Mouse (Mus musculus) neural tube, embryonic 14.5 days (tissue): Measurements from ENCODE around the gene Tnfrsf18. TPM values are rescaled to one million over a fixed set of nuclear protein-coding genes. Genes with fewer than 3 reads are reported as not detected.

Experiments used
- ATAC-seq: fragments of 200-750 bp; cut with Nextera tagmentation; 2 replicates; pipeline ENCODE4 v1.8.0; 2017; ENCODE audit warnings: low read depth, mild to moderate bottlenecking, moderate TSS enrichment, moderate library complexity
- H3K27ac ChIP-seq: fragments of 300-500 bp; sonication (generic); 2 replicates; pipeline ENCODE4 v1.5.1; 2014; ENCODE audit warnings: low read depth, mild to moderate bottlenecking, control low read depth, low read length, moderate library complexity, mixed read lengths
- H3K27me3 ChIP-seq: fragments of 300-500 bp; sonication (generic); 2 replicates; pipeline ENCODE4 v1.6.1; 2014; ENCODE audit warnings: low read length; ENCODE audit not compliant: control insufficient read depth, insufficient read depth
- H3K36me3 ChIP-seq: fragments of 300-500 bp; sonication (generic); 2 replicates; pipeline ENCODE4 v1.6.1; 2014; ENCODE audit warnings: low read length, mixed read lengths; ENCODE audit not compliant: control insufficient read depth, insufficient read depth
- H3K4me1 ChIP-seq: fragments of 300-500 bp; sonication (generic); 2 replicates; pipeline ENCODE4 v1.6.1; 2014; ENCODE audit warnings: low read length; ENCODE audit not compliant: control insufficient read depth, insufficient read depth
- H3K4me2 ChIP-seq: fragments of 300-500 bp; sonication (generic); 2 replicates; pipeline ENCODE4 v1.6.1; 2014; ENCODE audit warnings: mild to moderate bottlenecking, low read depth, low read length, control low read depth
- H3K4me3 ChIP-seq: fragments of 300-500 bp; sonication (generic); 2 replicates; pipeline ENCODE4 v1.5.1; 2014; ENCODE audit warnings: low read depth, low read length, control low read depth, mixed read lengths
- H3K9ac ChIP-seq: fragments of 300-500 bp; sonication (generic); replicated peaks from 2 replicates; pipeline ENCODE4 v1.6.1; 2014; ENCODE audit warnings: low read depth, mild to moderate bottlenecking, control low read depth, low read length, mixed read lengths
- H3K9me3 ChIP-seq: fragments of 300-500 bp; sonication (generic); 2 replicates; pipeline ENCODE4 v1.6.1; 2016; ENCODE audit warnings: low read length; ENCODE audit not compliant: control insufficient read depth
- WGBS: fragments of 180-500 bp; shearing (Covaris S2); extraction: QIAGEN DNeasy Blood & Tissue Kit; methylation state at CpG from one replicate; pipeline ENCODE4 v1.1.7; 2014; 5-methylcytosine and 5-hydroxymethylcytosine counted together
- polyA plus RNA-seq: library from polyadenylated mRNA; unstranded; fragments of >200 nt; fragmentation: Nextera tagmentation; extraction: Ambion mirVana; gene quantifications from 2 replicates; pipeline ENCODE4 v1.2.1, GENCODE M21; 2014

Tnfrsf18 gene
- polyA plus RNA-seq, 1 experiment from 2014 or later: 2.7 TPM

- Histone ChIP-seq H3K4me1 (no peaks in the 10 kb centered on the region), H3K27ac (no peak overlapping the region), H3K36me3 (no peaks in the 10 kb centered on the region), H3K4me2 (no peak overlapping the region), H3K9me3 (no peaks in the 10 kb centered on the region), H3K27me3 (no peaks in the 10 kb centered on the region), H3K9ac (no peak overlapping the region), H3K4me3 (no peak overlapping the region)
- ATAC-seq: no peak
- 81% methylated on average over 3 of the region's 3 CpGs for WGBS
Observed at GRCm38 (mm10) chr4:156049779-156050178, 23.8 kb downstream of the Tnfrsf18 start.

- Histone ChIP-seq H3K9me3 (no peaks in the 10 kb centered on the region), H3K4me2 (no peak overlapping the region), H3K27me3 (no peaks in the 10 kb centered on the region), H3K9ac (no peak overlapping the region), H3K4me1 (no peaks in the 10 kb centered on the region), H3K27ac (no peak overlapping the region), H3K36me3 (no peaks in the 10 kb centered on the region), H3K4me3 (no peak overlapping the region)
- no peak for ATAC-seq
- WGBS: 77% methylated on average over 6 of the region's 6 CpGs
Observed at GRCm38 (mm10) chr4:156050391-156050980, 24.5 kb downstream of the Tnfrsf18 start.

GRCm38 (mm10) chr4:156053113-156053512 lies 27.1 kb downstream of the Tnfrsf18 start:
- H3K27me3 ChIP-seq: no peaks in the 10 kb centered on the region
- no peak overlapping the region for H3K27ac ChIP-seq
- H3K36me3 ChIP-seq: no peaks in the 10 kb centered on the region
- WGBS: 87% methylated on average over 4 of the region's 4 CpGs
- H3K9ac ChIP-seq: no peak overlapping the region
- no peaks in the 10 kb centered on the region for H3K9me3 ChIP-seq
- H3K4me1 ChIP-seq: no peaks in the 10 kb centered on the region
- no peak for ATAC-seq
- no peak overlapping the region for H3K4me3 ChIP-seq
- H3K4me2 ChIP-seq: no peak overlapping the region

DNA sequence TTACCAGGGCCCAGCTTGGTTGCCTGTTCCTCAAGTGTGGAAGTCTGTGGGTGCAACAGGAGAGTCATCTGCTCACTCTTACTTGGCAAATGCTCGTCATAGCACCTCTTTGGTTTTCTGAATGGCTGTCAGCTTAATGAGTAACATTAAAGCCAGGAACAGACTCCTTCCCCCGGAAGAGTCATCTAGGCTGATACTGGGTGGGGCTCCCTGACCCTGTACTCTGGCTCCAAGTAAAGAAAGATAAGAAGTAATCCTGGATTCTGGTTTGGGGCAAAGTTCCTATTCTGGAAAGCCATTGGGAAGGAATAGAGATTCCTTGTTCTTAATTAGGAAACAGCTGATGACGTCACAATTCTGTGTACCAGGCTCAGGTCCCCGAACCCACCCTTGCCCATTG lies 28.2 kb downstream of the Tnfrsf18 start:
- no peaks in the 10 kb centered on the region for H3K9me3 ChIP-seq
- no peak for ATAC-seq
- 83% methylated on average over 4 of the region's 4 CpGs for WGBS

DNA sequence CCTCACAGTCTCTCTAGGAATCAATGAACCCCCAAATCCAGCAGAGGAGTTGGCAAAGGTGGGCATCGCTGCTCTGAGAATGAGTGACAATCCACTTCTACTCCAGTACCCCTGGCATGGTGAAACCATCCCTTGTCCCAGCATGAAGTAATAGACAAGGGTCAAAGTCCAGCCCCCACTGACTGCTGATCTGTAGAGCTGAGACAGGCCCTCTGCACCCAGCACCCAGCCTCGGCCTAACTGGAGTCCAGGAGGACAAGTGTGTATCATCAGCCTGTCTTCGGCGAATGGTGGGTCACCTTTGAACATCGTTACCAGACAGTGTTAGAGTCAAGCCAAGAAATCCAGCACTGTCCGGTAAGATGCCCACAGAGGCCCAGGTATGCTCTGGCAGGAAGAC lies 28.6 kb downstream of the Tnfrsf18 start:
- no peak for ATAC-seq
- Histone ChIP-seq H3K27ac (no peak overlapping the region), H3K4me1 (no peaks in the 10 kb centered on the region), H3K4me2 (no peak overlapping the region), H3K9ac (no peak overlapping the region), H3K9me3 (no peaks in the 10 kb centered on the region), H3K4me3 (no peak overlapping the region), H3K36me3 (no peaks in the 10 kb centered on the region), H3K27me3 (no peaks in the 10 kb centered on the region)
- 93% methylated on average over 6 of the region's 6 CpGs for WGBS

More for the DNA sequence above, 28.2 kb downstream of the Tnfrsf18 start:
- no peak overlapping the region for H3K9ac ChIP-seq
- no peak overlapping the region for H3K27ac ChIP-seq
- no peak overlapping the region for H3K4me2 ChIP-seq
- H3K4me3 ChIP-seq: no peak overlapping the region
- no peaks in the 10 kb centered on the region for H3K27me3 ChIP-seq
- no peaks in the 10 kb centered on the region for H3K4me1 ChIP-seq
- no peaks in the 10 kb centered on the region for H3K36me3 ChIP-seq

GRCm38 (mm10) chr4:156055173-156055572 lies 29.2 kb downstream of the Tnfrsf18 start:
- H3K4me2 ChIP-seq: no peak overlapping the region
- H3K4me1 ChIP-seq: no peaks in the 10 kb centered on the region
- ATAC-seq: no peak

GRCm38 (mm10) chr4:156057702-156058101 lies 31.7 kb downstream of the Tnfrsf18 start:
- Histone ChIP-seq H3K27me3 (no peaks in the 10 kb centered on the region), H3K4me1 (no peaks in the 10 kb centered on the region), H3K27ac (no peak overlapping the region), H3K4me3 (no peak overlapping the region), H3K9ac (no peak overlapping the region), H3K9me3 (no peaks in the 10 kb centered on the region), H3K36me3 (no peaks in the 10 kb centered on the region), H3K4me2 (no peak overlapping the region)
- no peak for ATAC-seq
- 81% methylated on average over 10 of the region's 10 CpGs for WGBS

More at GRCm38 (mm10) chr4:156055173-156055572, 29.2 kb downstream of the Tnfrsf18 start:
- H3K27me3 ChIP-seq: no peaks in the 10 kb centered on the region
- H3K4me3 ChIP-seq: no peak overlapping the region
- H3K27ac ChIP-seq: no peak overlapping the region
- 89% methylated on average over 5 of the region's 5 CpGs for WGBS
- H3K36me3 ChIP-seq: no peaks in the 10 kb centered on the region
- no peaks in the 10 kb centered on the region for H3K9me3 ChIP-seq
- no peak overlapping the region for H3K9ac ChIP-seq

DNA sequence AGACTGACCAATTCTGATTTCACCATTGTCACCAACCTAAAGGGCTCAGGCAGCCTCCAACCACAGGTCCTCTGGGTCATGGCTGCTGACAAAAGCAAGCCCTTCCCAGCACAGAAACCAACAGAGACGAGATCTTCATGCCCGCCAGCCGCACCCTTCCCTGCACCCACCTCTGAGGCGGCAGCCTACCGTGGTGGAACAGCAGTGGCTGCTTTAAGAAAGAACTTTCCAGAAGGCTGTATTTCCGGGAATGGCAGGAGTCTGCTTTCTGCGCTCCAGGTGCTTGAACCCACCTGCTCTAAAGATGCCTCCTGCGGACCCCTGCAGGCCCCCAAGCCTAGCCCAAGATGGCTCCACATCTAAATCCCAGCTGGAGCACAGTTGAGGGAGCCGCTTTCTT lies 32.9 kb downstream of the Tnfrsf18 start:
- 77% methylated on average over 9 of the region's 9 CpGs for WGBS
- no peaks in the 10 kb centered on the region for H3K4me1 ChIP-seq
- H3K27ac ChIP-seq: no peak overlapping the region
- no peak overlapping the region for H3K4me2 ChIP-seq
- H3K9me3 ChIP-seq: no peaks in the 10 kb centered on the region
- H3K4me3 ChIP-seq: no peak overlapping the region
- no peaks in the 10 kb centered on the region for H3K36me3 ChIP-seq
- no peak for ATAC-seq
- no peak overlapping the region for H3K9ac ChIP-seq
- no peaks in the 10 kb centered on the region for H3K27me3 ChIP-seq

DNA sequence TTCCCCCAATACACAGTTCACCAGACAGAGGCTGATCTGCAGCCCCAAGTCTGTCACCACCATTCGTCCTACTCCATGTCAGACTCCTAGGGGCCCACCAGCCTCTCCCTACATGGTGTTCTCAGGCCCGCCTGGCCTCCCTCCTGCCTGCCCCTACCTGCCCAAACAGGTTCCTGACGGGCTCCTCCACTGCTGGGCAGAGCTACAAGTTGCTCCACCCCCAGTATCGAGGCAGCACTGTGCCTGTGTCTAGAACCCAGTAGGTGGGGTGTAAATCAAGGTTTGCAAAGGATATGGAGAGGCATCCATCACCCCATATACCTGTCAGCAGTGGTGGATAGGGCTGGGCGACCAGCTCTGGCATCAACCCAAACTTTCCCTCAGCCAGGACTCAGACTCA lies 33.3 kb downstream of the Tnfrsf18 start, which contains the start of gene Ttll10:
Gene Ttll10 (minus strand): TSS at position 154 of the 400 bp plus-strand sequence.
- 26% methylated on average over 5 of the region's 5 CpGs for WGBS
- no peaks in the 10 kb centered on the region for H3K4me1 ChIP-seq
- no peak within 1 kb of the TSS for H3K27ac ChIP-seq
- no peaks in the 10 kb centered on the region for H3K9me3 ChIP-seq
- no peak within 1 kb of the TSS for H3K4me2 ChIP-seq
- no peaks in the 10 kb centered on the region for H3K27me3 ChIP-seq
- ATAC-seq: no peak
- H3K9ac ChIP-seq: no peak within 1 kb of the TSS
- H3K36me3 ChIP-seq: no peaks in the 10 kb centered on the region
- no peak within 1 kb of the TSS for H3K4me3 ChIP-seq
